Mouse (Mus musculus) kidney, postnatal 0 days (tissue): ENCODE data around the gene Gm20388. TPM values are rescaled to one million over a fixed set of nuclear protein-coding genes. Genes with fewer than 3 reads are reported as not detected.

Experiments
- ATAC-seq: fragments of 200-750 bp; cut with Nextera tagmentation; replicated peaks from 2 replicates; pipeline ENCODE4 v1.8.0; 2017; ENCODE audit warnings: low read depth, moderate number of reproducible peaks, moderate TSS enrichment, moderate library complexity; ENCODE audit not compliant: low FRiP score
- DNase-seq: peaks from one replicate; pipeline ENCODE4 v3.0.0-alpha.2; 2016; ENCODE audit warnings: low spot score
- H3K27ac ChIP-seq: fragments of 300-500 bp; sonication (generic); 2 replicates; pipeline ENCODE4 v1.5.1; 2014; ENCODE audit warnings: mild to moderate bottlenecking
- H3K27me3 ChIP-seq: fragments of 300-500 bp; sonication (generic); 2 replicates; pipeline ENCODE4 v1.6.1; 2014; ENCODE audit warnings: low read length, mixed read lengths; ENCODE audit not compliant: insufficient read depth
- H3K36me3 ChIP-seq: fragments of 300-500 bp; sonication (generic); 2 replicates; pipeline ENCODE4 v1.6.1; 2014; ENCODE audit warnings: low read length, mixed read lengths; ENCODE audit not compliant: insufficient read depth
- H3K4me1 ChIP-seq: fragments of 300-500 bp; sonication (generic); replicated peaks from 2 replicates; pipeline ENCODE4 v1.6.1; 2014; ENCODE audit warnings: antibody characterized with exemption, low read length, mixed read lengths; ENCODE audit not compliant: insufficient read depth
- H3K4me2 ChIP-seq: fragments of 300-500 bp; sonication (generic); 2 replicates; pipeline ENCODE4 v1.6.1; 2014; ENCODE audit warnings: mild to moderate bottlenecking, low read length, moderate library complexity, mixed read lengths
- H3K4me3 ChIP-seq: fragments of 300-500 bp; sonication (generic); replicated peaks from 2 replicates; pipeline ENCODE4 v1.5.1; 2014; ENCODE audit warnings: low read depth, low read length
- H3K9ac ChIP-seq: fragments of 300-500 bp; sonication (generic); 2 replicates; pipeline ENCODE4 v1.6.1; 2014; ENCODE audit warnings: low read depth, low read length
- H3K9me3 ChIP-seq: fragments of 300-500 bp; sonication (generic); replicated peaks from 2 replicates; pipeline ENCODE4 v1.6.1; 2016; ENCODE audit warnings: low read length, inconsistent platforms, mixed read lengths
- CTCF ChIP-seq: IDR thresholded peaks from 2 replicates; pipeline ENCODE4 v1.5.1; 2016; ENCODE audit warnings: antibody characterized with exemption, low read depth, mild to moderate bottlenecking, moderate library complexity
- WGBS: fragments of 180-500 bp; shearing (Covaris S2); extraction: QIAGEN DNeasy Blood & Tissue Kit; methylation state at CpG from one replicate; pipeline ENCODE4 v1.1.7; 2014; 5-methylcytosine and 5-hydroxymethylcytosine counted together
- polyA plus RNA-seq: library from polyadenylated mRNA; unstranded; fragments of >200 nt; fragmentation: Nextera tagmentation; extraction: Ambion mirVana; gene quantifications from 2 replicates; pipeline ENCODE4 v1.2.1, GENCODE M21; 2015

Gm20388 gene
- polyA plus RNA-seq, 1 experiment from 2014 or later = not detected

DNA sequence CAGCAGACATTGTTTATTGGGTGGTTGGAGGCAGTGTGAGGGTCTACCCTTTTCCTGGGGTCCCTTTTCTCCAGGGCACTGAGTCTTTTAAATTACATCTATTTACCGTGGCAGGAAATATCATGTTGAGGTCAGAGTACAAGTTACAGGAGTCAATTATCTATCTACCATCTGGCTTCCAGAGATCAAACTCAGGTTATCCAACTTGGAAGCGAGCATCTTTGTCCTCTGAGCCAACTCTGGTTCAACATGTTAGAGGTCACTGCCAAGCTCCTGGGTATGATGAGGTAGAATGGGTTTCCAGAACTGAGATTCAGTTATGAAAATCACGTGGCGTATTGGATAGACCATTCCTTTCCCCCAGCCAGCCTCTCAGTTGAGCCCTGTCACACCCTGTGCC, 2944.5 kb downstream of the Gm20388 start:
- ATAC-seq = no peak
- WGBS = 76% methylated on average over 4 of the region's 4 CpGs

DNA sequence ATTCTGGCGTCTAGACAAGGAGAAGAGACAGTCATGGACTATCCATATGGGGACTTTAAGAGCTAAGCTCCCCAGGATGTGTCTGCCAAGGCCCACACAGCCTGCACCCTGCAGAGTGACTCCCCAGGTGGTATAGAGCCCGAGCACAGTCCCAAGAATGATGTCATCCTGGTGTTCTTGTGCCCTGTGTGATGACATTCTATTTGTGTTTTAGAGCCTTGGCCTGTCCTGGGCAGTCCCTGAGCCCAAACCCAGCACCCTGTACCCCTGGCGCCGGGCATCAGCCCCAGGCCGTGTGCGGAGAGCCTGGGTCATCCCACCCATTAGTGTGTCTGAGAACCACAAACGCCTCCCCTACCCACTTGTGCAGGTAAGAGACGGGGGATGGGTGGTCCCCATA, 2945.6 kb downstream of the Gm20388 start:
- H3K9ac ChIP-seq = no peak overlapping the region
- WGBS = 78% methylated on average over 8 of the region's 8 CpGs
- H3K4me2 ChIP-seq = no peak overlapping the region
- H3K27me3 ChIP-seq = no peaks in the 10 kb centered on the region
- no peak for DNase-seq
- no peak overlapping the region for H3K4me3 ChIP-seq
- no peaks in the 10 kb centered on the region for H3K9me3 ChIP-seq
- TF ChIP-seq CTCF = no peak
- no peak for ATAC-seq
- no peaks in the 10 kb centered on the region for H3K36me3 ChIP-seq
- no peaks in the 10 kb centered on the region for H3K4me1 ChIP-seq
- H3K27ac ChIP-seq = no peak overlapping the region

More for the DNA sequence above, 2944.5 kb downstream of the Gm20388 start:
- Histone ChIP-seq H3K36me3 (no peaks in the 10 kb centered on the region), H3K4me2 (no peak overlapping the region), H3K27ac (no peak overlapping the region), H3K4me3 (no peak overlapping the region), H3K9ac (no peak overlapping the region), H3K9me3 (no peaks in the 10 kb centered on the region), H3K27me3 (no peaks in the 10 kb centered on the region), H3K4me1 (no peaks in the 10 kb centered on the region)
- DNase-seq = no peak
- no peak for TF ChIP-seq CTCF

DNA sequence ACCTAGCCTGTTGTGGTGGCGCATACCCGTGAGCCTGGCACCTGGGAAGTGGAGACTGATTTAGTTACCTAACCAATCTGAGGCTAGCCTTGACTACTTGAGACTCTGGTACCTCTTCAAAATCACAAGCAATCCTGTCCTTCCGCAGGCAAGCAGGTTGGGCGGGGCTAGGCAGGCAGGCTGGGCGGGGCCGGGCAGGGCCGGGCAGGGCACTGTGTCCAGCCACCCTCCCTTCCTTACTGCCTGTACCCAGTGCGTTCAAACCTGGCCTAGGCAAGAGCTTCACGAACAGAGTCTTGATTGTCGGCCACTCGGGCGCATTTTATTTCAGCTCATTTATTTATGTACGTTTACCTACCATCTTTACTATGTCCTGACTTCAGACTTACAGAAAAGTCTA, 2949.2 kb downstream of the Gm20388 start:
- no peak for TF ChIP-seq CTCF
- ATAC-seq (no peak), DNase-seq (no peak)
- Histone ChIP-seq H3K9ac (no peak overlapping the region), H3K4me1 (no peaks in the 10 kb centered on the region), H3K4me2 (no peak overlapping the region), H3K36me3 (no peaks in the 10 kb centered on the region), H3K4me3 (no peak overlapping the region), H3K27ac (no peak overlapping the region), H3K27me3 (no peaks in the 10 kb centered on the region), H3K9me3 (no peaks in the 10 kb centered on the region)
- 50% methylated on average over 13 of the region's 13 CpGs for WGBS

DNA sequence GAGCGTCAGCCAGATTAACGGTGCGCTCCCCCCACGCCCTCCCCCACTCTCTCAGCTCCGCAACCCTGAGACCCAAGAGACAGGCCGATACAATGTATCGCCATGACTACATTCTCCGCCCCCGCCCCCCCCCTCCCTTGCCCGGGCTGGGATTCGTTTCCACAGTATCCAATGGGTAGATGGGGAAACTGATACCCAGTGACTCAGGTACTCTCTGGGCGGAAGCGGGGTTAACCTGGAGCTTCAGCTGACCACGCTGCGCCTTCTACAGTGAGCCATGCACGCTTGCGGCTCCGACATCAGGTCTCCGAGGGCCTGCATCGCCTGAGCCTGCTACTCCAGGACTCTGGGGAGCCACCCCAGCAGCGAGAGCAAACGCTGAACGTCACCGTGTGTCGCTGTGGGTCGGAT, 2954.1 kb downstream of the Gm20388 start:
- no peak for TF ChIP-seq CTCF
- ATAC-seq = no peak

DNA sequence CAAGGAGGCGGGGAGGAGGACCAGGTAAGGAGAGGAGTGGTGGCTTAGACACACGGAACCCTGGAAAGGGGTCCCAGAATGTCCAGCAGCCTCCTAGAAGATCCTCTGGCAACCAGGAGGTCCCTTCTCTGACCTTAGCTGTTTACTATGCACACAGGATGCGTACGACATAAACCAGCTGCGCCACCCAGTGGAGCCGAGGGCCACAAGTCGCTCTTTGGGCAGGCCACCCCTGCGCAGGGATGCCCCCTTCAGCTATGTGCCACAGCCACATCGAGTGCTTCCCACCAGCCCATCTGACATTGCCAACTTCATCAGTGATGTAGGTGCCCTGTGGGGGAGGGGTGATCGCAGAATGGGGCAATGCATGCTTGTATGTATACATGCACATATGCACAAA, 2954.8 kb downstream of the Gm20388 start:
- H3K27me3 ChIP-seq = no peaks in the 10 kb centered on the region
- 62% methylated on average over 10 of the region's 10 CpGs for WGBS
- peak overlapping the region; percentile 25; the same call in 1 of the 2 replicates for H3K4me2 ChIP-seq
- ATAC-seq (no peak), DNase-seq (peak; percentile 39)
- peak; percentile 55 for TF ChIP-seq CTCF
- no peak overlapping the region for H3K27ac ChIP-seq
- H3K4me1 ChIP-seq = no peaks in the 10 kb centered on the region
- H3K4me3 ChIP-seq = no peak overlapping the region
- H3K9me3 ChIP-seq = no peaks in the 10 kb centered on the region
- H3K9ac ChIP-seq = no peak overlapping the region
- H3K36me3 ChIP-seq = no peaks in the 10 kb centered on the region

More for the DNA sequence above, 2954.1 kb downstream of the Gm20388 start:
- Histone ChIP-seq H3K27me3 (no peaks in the 10 kb centered on the region), H3K9me3 (no peaks in the 10 kb centered on the region), H3K4me1 (no peaks in the 10 kb centered on the region), H3K36me3 (no peaks in the 10 kb centered on the region), H3K9ac (no peak overlapping the region), H3K4me2 (peak overlapping the region; percentile 25), H3K27ac (no peak overlapping the region), H3K4me3 (no peak overlapping the region)
- no peak for DNase-seq
- 66% methylated on average over 26 of the region's 26 CpGs for WGBS

DNA sequence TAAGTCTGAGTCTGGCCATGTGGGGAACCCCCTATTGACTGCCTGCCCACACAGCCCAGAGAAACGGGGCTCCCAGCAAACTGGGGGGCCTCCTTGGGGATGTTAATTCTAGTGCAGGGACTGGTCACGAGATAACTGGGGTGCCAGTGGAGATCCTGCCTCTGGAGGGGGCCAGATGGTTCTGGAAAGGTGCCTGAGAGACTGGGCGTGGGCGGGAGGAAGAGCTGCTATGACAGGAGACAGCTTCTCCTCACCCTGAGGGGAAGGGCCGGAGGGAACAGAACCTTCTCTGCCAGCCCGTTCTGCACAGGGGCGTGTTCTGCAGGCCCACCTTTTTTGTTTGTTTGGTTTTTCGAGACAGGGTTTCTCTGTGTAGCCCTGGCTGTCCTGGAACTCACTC, 2955.6 kb downstream of the Gm20388 start:
- TF ChIP-seq CTCF = no peak

DNA sequence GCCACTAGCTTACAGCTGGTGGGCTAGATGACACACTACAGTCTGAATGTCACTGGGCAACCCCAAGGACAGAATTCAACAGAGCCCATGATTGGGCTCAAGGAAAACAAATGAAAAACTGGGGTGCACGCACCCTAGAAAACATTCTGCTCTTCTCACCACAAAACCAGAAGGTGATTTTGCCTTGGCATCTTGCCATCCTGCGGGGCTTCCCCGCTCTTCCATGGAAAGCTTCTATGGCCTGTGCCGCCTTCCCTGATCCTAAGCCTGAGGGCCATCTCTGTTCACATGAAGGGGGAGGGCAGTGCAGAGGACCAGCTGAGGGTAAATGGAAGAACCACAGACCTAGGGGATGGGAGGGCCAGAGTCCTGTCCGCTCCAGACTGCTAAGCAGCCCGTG, 2957.3 kb downstream of the Gm20388 start:
- H3K27ac ChIP-seq = no peak overlapping the region
- no peaks in the 10 kb centered on the region for H3K4me1 ChIP-seq
- H3K4me2 ChIP-seq = no peak overlapping the region
- no peaks in the 10 kb centered on the region for H3K9me3 ChIP-seq
- TF ChIP-seq CTCF = no peak
- ATAC-seq = no peak
- no peaks in the 10 kb centered on the region for H3K36me3 ChIP-seq
- DNase-seq = no peak
- no peak overlapping the region for H3K9ac ChIP-seq
- no peaks in the 10 kb centered on the region for H3K27me3 ChIP-seq
- no peak overlapping the region for H3K4me3 ChIP-seq
- WGBS = 92% methylated on average over 6 of the region's 6 CpGs

More for the DNA sequence above, 2955.6 kb downstream of the Gm20388 start:
- WGBS = 82% methylated on average over 8 of the region's 8 CpGs
- H3K4me2 ChIP-seq = no peak overlapping the region
- no peaks in the 10 kb centered on the region for H3K36me3 ChIP-seq
- no peak overlapping the region for H3K9ac ChIP-seq
- no peaks in the 10 kb centered on the region for H3K4me1 ChIP-seq
- H3K9me3 ChIP-seq = no peaks in the 10 kb centered on the region
- no peak for ATAC-seq
- H3K27ac ChIP-seq = no peak overlapping the region
- no peak for DNase-seq
- no peaks in the 10 kb centered on the region for H3K27me3 ChIP-seq
- H3K4me3 ChIP-seq = no peak overlapping the region
